Mouse (Mus musculus) inflammation-experienced regulatory T-cells, adult 16 weeks (primary cell): ENCODE results near the gene Tgfbr1. TPM values are rescaled to one million over a fixed set of nuclear protein-coding genes. Genes with fewer than 3 reads are reported as not detected.

Experiments
- polyA plus RNA-seq: library from polyadenylated mRNA; unstranded; fragments of 100-300 nt; shearing (Covaris generic); gene quantifications from one replicate; pipeline ENCODE4 v1.2.1, GENCODE M21; 2017

Tgfbr1 gene
- polyA plus RNA-seq, result 77.1 TPM

DNA sequence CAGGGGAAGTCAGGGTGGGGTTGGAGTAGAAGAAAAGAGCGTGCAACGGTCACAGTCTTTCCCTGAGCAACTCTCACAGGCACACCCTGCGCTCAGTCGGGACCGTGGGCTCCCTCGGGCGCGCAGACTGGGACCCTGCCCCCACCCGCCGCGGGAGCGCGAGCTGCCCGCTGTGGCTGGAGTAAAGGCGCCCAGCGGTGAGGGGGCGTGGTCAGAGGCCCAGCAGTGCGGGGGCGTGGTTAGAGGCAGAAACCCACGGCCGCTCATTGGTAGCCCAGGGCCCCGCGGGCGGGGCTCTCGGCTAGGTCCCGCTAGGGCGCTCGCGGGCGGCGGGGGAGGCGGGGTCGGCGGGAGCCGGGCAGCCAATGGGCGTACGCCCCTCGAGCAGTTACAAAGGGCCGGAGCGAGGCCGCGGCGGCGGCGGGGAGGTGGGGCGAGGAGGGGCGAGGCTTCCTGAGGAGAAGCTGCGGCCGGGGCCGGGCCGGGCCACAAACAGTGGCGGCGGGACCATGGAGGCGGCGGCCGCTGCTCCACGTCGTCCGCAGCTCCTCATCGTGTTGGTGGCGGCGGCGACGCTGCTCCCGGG lies at the start of gene Tgfbr1:
Gene Tgfbr1, plus strand, starts transcription at position 420 of the 586 bp plus-strand sequence.

Other genes starting within 250 kb of the Tgfbr1 start
- gene Col15a1, start 145.1 kb upstream of the Tgfbr1 start, polyA plus RNA-seq, result 1.0 TPM
- 21.3 TPM for gene Alg2, start 121.1 kb downstream of the Tgfbr1 start, polyA plus RNA-seq
- gene Sec61b, start 121.4 kb downstream of the Tgfbr1 start, polyA plus RNA-seq, result 229 TPM